Mouse (Mus musculus) cortical plate, adult 2 months (tissue): ENCODE data around the gene Slc17a7. TPM values are rescaled to one million over a fixed set of nuclear protein-coding genes. Genes with fewer than 3 reads are reported as not detected.

Source experiments
- H3K27ac ChIP-seq: fragments of 200-500 bp; 2 replicates; pipeline ENCODE4 v1.5.1; 2012; ENCODE audit warnings: low read length, control low read depth, inconsistent platforms; ENCODE audit not compliant: insufficient read depth
- H3K4me1 ChIP-seq: fragments of 200-500 bp; 2 replicates; pipeline ENCODE4 v1.6.1; 2011; ENCODE audit warnings: low read length; ENCODE audit not compliant: control insufficient read depth, insufficient read depth
- H3K4me3 ChIP-seq: fragments of 200-500 bp; 2 replicates; pipeline ENCODE4 v1.5.1; 2011; ENCODE audit warnings: mild to moderate bottlenecking, low read length, control low read depth; ENCODE audit not compliant: insufficient read depth
- CTCF ChIP-seq: fragments of 200-500 bp; IDR thresholded peaks from 2 replicates; pipeline ENCODE4 v1.5.1; 2011; ENCODE audit warnings: mild to moderate bottlenecking, control low read depth, low read length; ENCODE audit not compliant: insufficient read depth; ENCODE audit errors: extremely low read depth
- POLR2A ChIP-seq: fragments of 200-500 bp; IDR thresholded peaks from 2 replicates; pipeline ENCODE4 v1.6.1; 2011; ENCODE audit warnings: mild to moderate bottlenecking, low read length, control low read depth; ENCODE audit not compliant: insufficient read depth; ENCODE audit errors: extremely low read depth
- polyA plus RNA-seq: library from polyadenylated mRNA; depleted of rRNA; stranded (reverse); fragments of >200 nt; gene quantifications from 2 replicates; pipeline ENCODE4 v1.2.3, GENCODE M21; 2012

Gene Slc17a7
- polyA plus RNA-seq, 1 experiment: 1,033 TPM

- Histone ChIP-seq H3K27ac (no peak overlapping the region), H3K4me1 (peaks cover 2% of the 10 kb centered on the region; the same call in 1 of the 2 replicates), H3K4me3 (no peak overlapping the region)
- no peak for TF ChIP-seq POLR2A
- no peak for TF ChIP-seq CTCF
Measured at GRCm38 (mm10) chr7:45158991-45159390, 4.8 kb upstream of the Slc17a7 start.

- H3K4me1 ChIP-seq: peaks cover 2% of the 10 kb centered on the region; the same call in 1 of the 2 replicates
- no peak overlapping the region for H3K27ac ChIP-seq
- no peak for TF ChIP-seq POLR2A
- no peak for TF ChIP-seq CTCF
- no peak overlapping the region for H3K4me3 ChIP-seq
Measured at GRCm38 (mm10) chr7:45160316-45160800, 3.4 kb upstream of the Slc17a7 start.

GRCm38 (mm10) chr7:45160866-45161265 is 2.9 kb upstream of the Slc17a7 start:
- no peak overlapping the region for H3K27ac ChIP-seq
- no peak overlapping the region for H3K4me3 ChIP-seq
- TF ChIP-seq POLR2A (no peak), CTCF (no peak)
- peaks cover 2% of the 10 kb centered on the region; the same call in 1 of the 2 replicates for H3K4me1 ChIP-seq

DNA sequence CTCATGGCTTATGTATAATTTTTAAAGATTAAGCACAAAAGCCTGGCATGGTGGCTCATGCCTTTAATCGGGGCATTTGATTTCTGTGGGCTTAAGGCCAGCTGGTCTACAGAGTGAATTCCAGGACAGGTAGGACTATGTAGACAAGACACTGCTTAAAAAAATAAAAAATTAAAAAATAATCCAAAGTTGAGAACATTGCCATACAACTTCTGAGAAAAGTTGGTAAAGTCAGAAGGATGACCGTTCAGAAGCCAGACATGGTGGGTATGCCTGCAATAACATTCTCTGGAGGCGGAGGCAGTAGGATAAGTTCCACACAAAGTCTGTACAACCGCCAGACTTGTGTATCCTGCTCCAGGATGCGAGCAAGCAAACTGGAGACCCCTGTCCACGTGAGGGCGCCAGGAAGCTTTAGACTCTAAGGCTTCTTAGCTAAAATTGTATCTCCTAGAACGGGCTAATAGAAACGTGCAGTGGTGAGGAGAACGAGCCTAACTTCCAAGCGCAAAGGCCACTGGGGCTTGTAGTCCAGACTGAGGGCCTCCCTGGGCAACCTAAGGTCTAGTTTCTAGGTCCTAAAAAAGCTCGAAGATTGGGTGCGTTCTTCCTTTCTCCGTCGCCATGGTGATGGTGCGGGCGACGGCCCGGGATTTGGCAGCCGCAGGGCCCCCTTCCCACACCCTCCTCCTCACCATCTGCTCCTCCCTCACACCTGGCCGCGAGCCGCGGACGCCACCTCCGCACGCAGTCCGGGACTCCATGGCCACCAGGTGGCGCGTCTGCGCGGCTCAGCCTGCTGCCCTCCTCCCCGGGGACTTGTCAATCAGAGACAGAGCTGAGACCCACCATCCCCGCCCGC is 1.9 kb upstream of the Slc17a7 start:
- Histone ChIP-seq H3K27ac (no peak overlapping the region), H3K4me1 (peaks cover 2% of the 10 kb centered on the region; the same call in 1 of the 2 replicates), H3K4me3 (peak overlapping the region; percentile 6; the same call in 1 of the 2 replicates)
- TF ChIP-seq CTCF: peak; percentile 67
- TF ChIP-seq POLR2A: peak; percentile 33; the same call in 1 of the 2 replicates

DNA sequence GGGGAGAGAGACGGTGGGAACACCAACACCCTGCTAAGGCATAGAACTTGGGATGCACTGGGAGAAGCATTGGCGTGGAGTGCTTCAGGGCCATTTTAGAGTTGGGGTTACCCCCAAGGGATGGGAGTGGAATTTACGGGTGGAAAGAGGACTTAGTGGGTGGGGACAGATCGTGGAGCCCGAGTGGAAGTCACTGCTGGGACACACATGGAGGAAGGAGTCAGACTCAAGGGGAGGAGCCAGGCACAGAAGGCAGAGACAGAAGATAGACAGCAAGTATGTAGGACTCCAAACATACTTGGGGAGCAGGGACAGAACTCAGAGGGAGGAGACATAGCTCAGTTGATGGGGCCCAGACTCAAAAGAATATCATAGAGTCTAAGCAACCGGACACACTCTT is 1.2 kb upstream of the Slc17a7 start:
- Histone ChIP-seq H3K4me3 (peak overlapping the region; percentile 6; the same call in 1 of the 2 replicates), H3K4me1 (peaks cover 2% of the 10 kb centered on the region; the same call in 1 of the 2 replicates), H3K27ac (no peak overlapping the region)
- TF ChIP-seq CTCF: no peak
- TF ChIP-seq POLR2A: peak; percentile 30; the same call in 1 of the 2 replicates

DNA sequence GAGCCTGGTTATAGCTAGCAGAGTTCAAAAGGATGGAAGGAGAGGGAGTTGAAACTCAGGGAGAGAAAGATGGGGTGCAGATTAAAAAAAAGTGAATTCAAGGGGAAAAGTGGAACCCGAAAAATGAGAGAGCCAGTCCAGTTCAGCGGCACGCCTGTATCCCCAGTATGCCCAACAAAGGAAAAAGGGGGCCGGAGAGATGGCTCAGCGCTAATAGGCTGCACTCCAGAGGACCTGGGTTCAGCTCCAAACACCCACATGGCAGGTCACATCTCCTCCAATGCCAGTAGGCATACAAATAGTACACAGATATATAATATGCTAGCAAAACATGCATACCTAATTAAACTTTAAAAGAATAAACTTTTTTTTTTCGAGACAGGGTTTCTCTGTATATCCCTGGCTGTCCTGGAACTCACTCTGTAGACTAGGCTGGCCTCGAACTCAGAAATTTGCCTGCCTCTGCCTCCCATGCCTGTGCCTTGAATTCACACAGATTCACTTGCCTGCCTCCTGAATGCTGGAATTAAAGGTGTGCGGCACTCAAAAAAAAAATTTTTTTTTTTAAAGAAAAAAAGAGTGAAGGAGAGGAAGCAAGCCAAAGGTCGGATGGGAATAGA is 643 bp upstream of the Slc17a7 start:
- H3K4me3 ChIP-seq: peak overlapping the region; percentile 85; the same call in 1 of the 2 replicates
- peak overlapping the region; percentile 18; the same call in 1 of the 2 replicates for H3K27ac ChIP-seq
- no peak for TF ChIP-seq POLR2A
- no peak for TF ChIP-seq CTCF
- H3K4me1 ChIP-seq: peaks cover 2% of the 10 kb centered on the region; the same call in 1 of the 2 replicates

- Histone ChIP-seq H3K27ac (peak overlapping the region; percentile 81), H3K4me3 (peak overlapping the region; percentile 85), H3K4me1 (peaks cover 4% of the 10 kb centered on the region; the same call in 1 of the 2 replicates)
- TF ChIP-seq CTCF: no peak
- TF ChIP-seq POLR2A: peak; percentile 25; the same call in 1 of the 2 replicates
Measured at GRCm38 (mm10) chr7:45164833-45165232, 1.1 kb downstream of the Slc17a7 start.

DNA sequence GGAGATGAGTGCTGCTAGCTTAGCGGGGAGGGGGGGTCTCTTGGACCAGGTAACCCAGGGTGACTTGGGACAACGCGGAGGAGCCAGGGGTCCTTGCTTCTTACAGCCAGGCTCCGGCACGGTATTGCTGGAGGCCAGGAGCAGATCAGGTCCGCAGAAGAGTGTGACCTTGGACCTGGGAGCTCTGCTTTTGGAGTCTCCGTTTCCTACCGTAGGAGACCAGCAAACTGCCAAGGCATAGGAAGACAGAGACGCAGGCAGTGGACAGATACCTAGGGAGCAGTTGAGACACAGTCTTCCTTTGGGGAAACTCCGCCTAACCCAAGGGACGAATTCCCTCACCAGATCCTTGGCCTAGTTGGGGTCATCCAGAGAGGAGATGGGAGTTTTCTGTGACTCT is 2.0 kb downstream of the Slc17a7 start:
- no peak for TF ChIP-seq POLR2A
- TF ChIP-seq CTCF: no peak
- H3K4me3 ChIP-seq: peak overlapping the region; percentile 85
- H3K27ac ChIP-seq: peak overlapping the region; percentile 90

DNA sequence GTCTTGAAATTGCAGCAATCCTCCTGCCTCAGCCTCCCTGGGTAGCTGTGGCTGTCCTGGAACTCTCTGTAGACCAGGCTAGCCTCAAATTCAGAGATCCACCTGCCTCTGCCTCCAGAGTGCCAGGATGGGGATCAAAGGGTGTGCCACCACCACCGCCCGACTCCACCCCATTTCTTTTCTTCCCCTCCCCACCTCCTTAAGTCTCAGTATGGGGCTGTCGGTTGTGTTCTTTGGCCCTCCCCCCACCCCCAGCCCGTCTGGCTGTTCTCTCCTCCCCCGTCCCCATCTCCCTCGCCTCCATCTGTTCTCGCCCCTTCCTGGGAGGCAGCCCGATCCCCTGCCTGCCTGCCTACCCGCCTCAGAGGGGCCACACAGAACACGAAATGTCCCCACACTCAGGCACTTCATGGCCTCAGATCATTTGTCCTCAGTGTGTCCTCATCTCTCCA is 3.2 kb downstream of the Slc17a7 start:
- Histone ChIP-seq H3K4me1 (peaks cover 4% of the 10 kb centered on the region; the same call in 1 of the 2 replicates), H3K4me3 (peak overlapping the region; percentile 85), H3K27ac (peak overlapping the region; percentile 93)
- TF ChIP-seq POLR2A (peak; percentile 45; the same call in 1 of the 2 replicates), CTCF (no peak)

More for the DNA sequence above, 2.0 kb downstream of the Slc17a7 start:
- H3K4me1 ChIP-seq: peaks cover 4% of the 10 kb centered on the region; the same call in 1 of the 2 replicates
